Mouse (Mus musculus) hindbrain, embryonic 15.5 days (tissue): Measurements from ENCODE around the gene Trim10. TPM values are rescaled to one million over a fixed set of nuclear protein-coding genes. Genes with fewer than 3 reads are reported as not detected.

Experiments used
- ATAC-seq: fragments of 200-750 bp; cut with Nextera tagmentation; 2 replicates; pipeline ENCODE4 v1.8.0; 2017; ENCODE audit warnings: low read depth, moderate number of reproducible peaks, moderate TSS enrichment; ENCODE audit not compliant: low FRiP score
- H3K27ac ChIP-seq: fragments of 300-500 bp; sonication (generic); replicated peaks from 2 replicates; pipeline ENCODE4 v1.5.1; 2015; ENCODE audit warnings: mild to moderate bottlenecking, inconsistent platforms
- H3K27me3 ChIP-seq: fragments of 300-500 bp; sonication (generic); 2 replicates; pipeline ENCODE4 v1.6.1; 2015; ENCODE audit warnings: control low read depth, inconsistent platforms
- H3K36me3 ChIP-seq: fragments of 300-500 bp; sonication (generic); 2 replicates; pipeline ENCODE4 v1.6.1; 2015; ENCODE audit warnings: control low read depth, inconsistent platforms
- H3K4me1 ChIP-seq: fragments of 300-500 bp; sonication (generic); replicated peaks from 2 replicates; pipeline ENCODE4 v1.6.1; 2015; ENCODE audit warnings: control low read depth, inconsistent platforms
- H3K4me2 ChIP-seq: fragments of 300-500 bp; sonication (generic); 2 replicates; pipeline ENCODE4 v1.6.1; 2015; ENCODE audit warnings: moderate library complexity, mild to moderate bottlenecking, inconsistent platforms
- H3K4me3 ChIP-seq: fragments of 300-500 bp; sonication (generic); 2 replicates; pipeline ENCODE4 v1.5.1; 2015; ENCODE audit warnings: mild to moderate bottlenecking, inconsistent platforms
- H3K9ac ChIP-seq: fragments of 300-500 bp; sonication (generic); 2 replicates; pipeline ENCODE4 v1.6.1; 2015; ENCODE audit warnings: inconsistent platforms
- H3K9me3 ChIP-seq: fragments of 300-500 bp; sonication (generic); 2 replicates; pipeline ENCODE4 v1.6.1; 2016; ENCODE audit warnings: control low read depth, inconsistent platforms
- WGBS: fragments of 180-500 bp; shearing (Covaris S2); methylation state at CpG from one replicate; pipeline ENCODE4 v1.1.7; 2015; 5-methylcytosine and 5-hydroxymethylcytosine counted together
- polyA plus RNA-seq: library from polyadenylated mRNA; unstranded; fragments of >200 nt; fragmentation: Nextera tagmentation; extraction: Ambion mirVana; gene quantifications from 2 replicates; pipeline ENCODE4 v1.2.1, GENCODE M21; 2015

The Trim10 gene
- polyA plus RNA-seq, 1 experiment from 2014 or later: 1.7 TPM

GRCm38 (mm10) chr17:36897065-36897464 is 27.7 kb downstream of the Trim10 start:
- Histone ChIP-seq H3K4me2 (no peak overlapping the region), H3K9me3 (no peaks in the 10 kb centered on the region), H3K9ac (no peak overlapping the region), H3K36me3 (no peaks in the 10 kb centered on the region), H3K4me1 (no peaks in the 10 kb centered on the region), H3K4me3 (no peak overlapping the region), H3K27ac (no peak overlapping the region), H3K27me3 (no peaks in the 10 kb centered on the region)
- ATAC-seq: no peak

- ATAC-seq: no peak
- no peaks in the 10 kb centered on the region for H3K36me3 ChIP-seq
- no peak within 1 kb of the TSS for H3K4me2 ChIP-seq
- no peak within 1 kb of the TSS for H3K4me3 ChIP-seq
- no peaks in the 10 kb centered on the region for H3K9me3 ChIP-seq
- 75% methylated on average over 6 of the region's 6 CpGs for WGBS
- no peaks in the 10 kb centered on the region for H3K27me3 ChIP-seq
- no peak within 1 kb of the TSS for H3K9ac ChIP-seq
- H3K27ac ChIP-seq: no peak within 1 kb of the TSS
- H3K4me1 ChIP-seq: no peaks in the 10 kb centered on the region
Observed at GRCm38 (mm10) chr17:36897552-36898205, 28.3 kb downstream of the Trim10 start, which contains the start of gene Trim31. Trim31 (plus strand) TSS chr17:36898118.

- H3K4me1 ChIP-seq: no peaks in the 10 kb centered on the region
- no peaks in the 10 kb centered on the region for H3K36me3 ChIP-seq
- no peaks in the 10 kb centered on the region for H3K27me3 ChIP-seq
- no peak for ATAC-seq
- no peak overlapping the region for H3K9ac ChIP-seq
- H3K9me3 ChIP-seq: no peaks in the 10 kb centered on the region
- H3K4me3 ChIP-seq: no peak overlapping the region
- 95% methylated on average over 4 of the region's 4 CpGs for WGBS
- H3K4me2 ChIP-seq: no peak overlapping the region
- no peak overlapping the region for H3K27ac ChIP-seq
Observed at GRCm38 (mm10) chr17:36899376-36899775, 30.0 kb downstream of the Trim10 start.

GRCm38 (mm10) chr17:36900001-36900400 is 30.6 kb downstream of the Trim10 start:
- Histone ChIP-seq H3K27me3 (no peaks in the 10 kb centered on the region), H3K9me3 (no peaks in the 10 kb centered on the region), H3K4me2 (no peak overlapping the region), H3K4me1 (no peaks in the 10 kb centered on the region), H3K9ac (no peak overlapping the region), H3K27ac (no peak overlapping the region), H3K36me3 (no peaks in the 10 kb centered on the region), H3K4me3 (no peak overlapping the region)
- WGBS: 83% methylated on average over 5 of the region's 5 CpGs
- no peak for ATAC-seq

GRCm38 (mm10) chr17:36900691-36901090 is 31.3 kb downstream of the Trim10 start:
- ATAC-seq: no peak
- Histone ChIP-seq H3K36me3 (no peaks in the 10 kb centered on the region), H3K9ac (no peak overlapping the region), H3K9me3 (no peaks in the 10 kb centered on the region), H3K4me1 (no peaks in the 10 kb centered on the region), H3K4me3 (no peak overlapping the region), H3K4me2 (no peak overlapping the region), H3K27me3 (no peaks in the 10 kb centered on the region), H3K27ac (no peak overlapping the region)
- WGBS: 41% methylated on average over 1 of the region's 1 CpGs

DNA sequence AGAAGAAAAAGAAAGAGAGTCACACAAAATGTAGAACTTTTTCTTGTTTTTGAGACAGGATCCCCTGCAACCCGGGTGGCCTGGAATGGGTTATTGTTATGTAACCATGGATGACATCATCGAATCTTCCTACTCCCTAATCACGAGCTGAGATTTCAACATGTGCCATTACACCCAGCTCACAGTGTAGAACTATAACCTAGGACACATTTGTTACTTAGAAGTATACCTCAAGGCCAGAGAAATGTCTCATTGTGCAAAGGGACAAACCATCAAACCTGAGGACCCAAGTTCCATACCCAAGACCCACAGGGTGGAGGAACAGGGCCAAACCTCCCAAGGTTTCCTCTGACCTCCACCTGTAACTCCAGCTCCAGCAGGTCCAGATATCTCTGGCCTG is 34.3 kb downstream of the Trim10 start:
- no peaks in the 10 kb centered on the region for H3K9me3 ChIP-seq
- no peak overlapping the region for H3K9ac ChIP-seq
- no peaks in the 10 kb centered on the region for H3K27me3 ChIP-seq
- no peak overlapping the region for H3K4me2 ChIP-seq
- H3K27ac ChIP-seq: no peak overlapping the region
- no peak overlapping the region for H3K4me3 ChIP-seq
- no peaks in the 10 kb centered on the region for H3K4me1 ChIP-seq
- ATAC-seq: no peak
- 80% methylated on average over 3 of the region's 3 CpGs for WGBS
- no peaks in the 10 kb centered on the region for H3K36me3 ChIP-seq

DNA sequence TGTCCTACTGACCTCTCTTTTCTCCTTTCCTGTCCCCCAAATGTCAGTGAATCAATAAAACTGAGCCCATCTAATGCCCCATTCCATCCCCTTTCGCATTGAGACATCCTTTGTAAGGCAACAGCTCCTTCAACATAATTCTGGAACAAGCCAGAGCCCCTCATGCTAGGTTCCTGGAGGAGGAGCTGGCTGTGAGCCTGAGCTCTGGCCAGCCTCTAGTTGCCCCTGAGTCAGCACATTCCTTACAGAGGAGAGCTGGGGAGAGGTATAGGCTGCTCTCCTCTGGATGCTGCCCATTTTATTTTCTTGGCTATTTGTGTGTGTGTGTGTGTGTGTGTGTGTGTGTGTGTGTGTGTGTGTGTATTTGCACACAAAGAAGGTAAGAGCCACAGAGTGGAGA is 38.9 kb downstream of the Trim10 start:
- no peak overlapping the region for H3K27ac ChIP-seq
- no peaks in the 10 kb centered on the region for H3K9me3 ChIP-seq
- WGBS: 35% methylated on average over 1 of the region's 1 CpGs
- no peak overlapping the region for H3K4me2 ChIP-seq
- H3K36me3 ChIP-seq: no peaks in the 10 kb centered on the region
- no peaks in the 10 kb centered on the region for H3K27me3 ChIP-seq
- no peaks in the 10 kb centered on the region for H3K4me1 ChIP-seq
- H3K4me3 ChIP-seq: no peak overlapping the region
- no peak overlapping the region for H3K9ac ChIP-seq
- no peak for ATAC-seq

DNA sequence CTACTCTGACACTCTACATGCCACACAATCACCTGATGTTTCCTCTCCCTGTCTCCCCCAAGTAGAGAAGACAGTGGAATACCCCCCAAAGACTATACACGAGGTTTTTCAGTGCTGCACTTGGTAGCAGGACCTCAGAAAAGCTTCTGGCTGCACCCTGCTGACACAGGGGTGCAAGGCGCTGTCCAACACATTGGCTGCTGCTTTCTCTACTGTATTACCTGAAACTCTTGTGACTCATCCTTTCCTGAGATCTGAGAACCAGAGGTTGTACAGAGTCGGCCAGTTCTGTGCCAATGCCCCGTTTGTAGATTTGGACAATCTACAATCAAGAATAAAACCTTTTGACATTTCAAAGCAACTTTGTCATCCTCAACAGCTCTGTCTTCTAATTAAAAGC is 40.4 kb downstream of the Trim10 start:
- no peak for ATAC-seq
- Histone ChIP-seq H3K4me1 (no peaks in the 10 kb centered on the region), H3K9ac (no peak overlapping the region), H3K27ac (no peak overlapping the region), H3K4me3 (no peak overlapping the region), H3K4me2 (no peak overlapping the region), H3K9me3 (no peaks in the 10 kb centered on the region), H3K27me3 (no peaks in the 10 kb centered on the region), H3K36me3 (no peaks in the 10 kb centered on the region)
- 62% methylated on average over 4 of the region's 4 CpGs for WGBS

DNA sequence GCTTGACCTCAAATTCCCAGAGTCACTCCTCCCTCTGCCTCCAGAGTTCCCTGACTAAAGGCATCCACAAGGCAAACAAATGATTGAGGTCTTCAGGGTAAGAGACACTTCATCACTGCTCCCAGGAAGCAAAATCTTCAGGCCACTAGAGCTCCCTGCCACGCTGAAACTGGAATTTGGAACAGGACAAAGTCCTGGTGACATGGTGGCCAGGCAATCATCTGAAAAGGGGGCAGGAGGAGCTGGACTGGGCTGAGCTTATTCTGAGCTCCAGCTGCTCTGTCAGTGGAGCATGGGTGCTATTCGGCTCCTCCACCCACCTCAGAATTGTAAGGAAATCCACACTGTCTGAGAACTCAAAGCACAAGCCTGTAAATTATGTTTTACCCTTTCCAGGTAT is 42.7 kb downstream of the Trim10 start:
- no peaks in the 10 kb centered on the region for H3K36me3 ChIP-seq
- ATAC-seq: no peak
- WGBS: 81% methylated on average over 2 of the region's 2 CpGs
- no peak overlapping the region for H3K9ac ChIP-seq
- H3K27ac ChIP-seq: no peak overlapping the region
- no peak overlapping the region for H3K4me3 ChIP-seq
- H3K4me1 ChIP-seq: no peaks in the 10 kb centered on the region
- no peak overlapping the region for H3K4me2 ChIP-seq
- no peaks in the 10 kb centered on the region for H3K9me3 ChIP-seq
- no peaks in the 10 kb centered on the region for H3K27me3 ChIP-seq

- no peak for ATAC-seq
- no peak overlapping the region for H3K4me2 ChIP-seq
- no peak overlapping the region for H3K9ac ChIP-seq
- no peak overlapping the region for H3K4me3 ChIP-seq
- H3K4me1 ChIP-seq: no peaks in the 10 kb centered on the region
- H3K27me3 ChIP-seq: no peaks in the 10 kb centered on the region
- no peaks in the 10 kb centered on the region for H3K9me3 ChIP-seq
- H3K27ac ChIP-seq: no peak overlapping the region
- no peaks in the 10 kb centered on the region for H3K36me3 ChIP-seq
- WGBS: 7% methylated on average over 2 of the region's 2 CpGs
Observed at GRCm38 (mm10) chr17:36914108-36914507, 44.7 kb downstream of the Trim10 start.

GRCm38 (mm10) chr17:36915076-36915475 is 45.7 kb downstream of the Trim10 start:
- Histone ChIP-seq H3K4me3 (no peak overlapping the region), H3K27me3 (no peaks in the 10 kb centered on the region), H3K9ac (no peak overlapping the region), H3K9me3 (no peaks in the 10 kb centered on the region), H3K4me1 (no peaks in the 10 kb centered on the region), H3K36me3 (no peaks in the 10 kb centered on the region), H3K4me2 (no peak overlapping the region), H3K27ac (no peak overlapping the region)
- 13% methylated on average over 9 of the region's 9 CpGs for WGBS
- ATAC-seq: no peak

DNA sequence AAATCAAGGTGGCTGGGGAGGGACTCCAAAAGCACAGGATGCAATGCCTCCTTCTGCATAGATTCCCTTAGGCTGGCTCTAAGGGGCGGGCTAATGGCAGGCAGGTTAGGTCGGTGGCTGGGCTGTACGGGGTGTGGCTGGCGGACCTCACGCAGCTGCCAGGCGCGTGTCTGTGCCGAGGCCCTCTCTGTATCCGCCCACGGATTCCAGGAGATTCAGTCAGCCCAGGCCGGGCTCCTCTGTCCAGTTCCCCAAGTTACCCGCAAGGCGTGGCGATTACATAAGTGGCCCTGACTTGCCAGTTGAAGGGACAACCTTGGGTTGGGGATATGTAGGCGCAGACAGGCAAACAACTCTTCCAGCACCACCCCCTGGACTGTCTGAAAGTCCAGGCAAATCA is 50.9 kb downstream of the Trim10 start:
- Histone ChIP-seq H3K9me3 (no peaks in the 10 kb centered on the region), H3K9ac (no peak overlapping the region), H3K4me2 (no peak overlapping the region), H3K27ac (no peak overlapping the region), H3K27me3 (no peaks in the 10 kb centered on the region), H3K36me3 (no peaks in the 10 kb centered on the region), H3K4me3 (no peak overlapping the region), H3K4me1 (no peaks in the 10 kb centered on the region)
- ATAC-seq: no peak
- WGBS: 62% methylated on average over 15 of the region's 15 CpGs

- no peak overlapping the region for H3K4me2 ChIP-seq
- no peaks in the 10 kb centered on the region for H3K4me1 ChIP-seq
- no peak for ATAC-seq
- H3K36me3 ChIP-seq: no peaks in the 10 kb centered on the region
- H3K9me3 ChIP-seq: no peaks in the 10 kb centered on the region
- H3K4me3 ChIP-seq: no peak overlapping the region
- no peak overlapping the region for H3K27ac ChIP-seq
- whole genome bisulfite sequencing: 89% methylated on average over 4 of the region's 4 CpGs
- no peak overlapping the region for H3K9ac ChIP-seq
- H3K27me3 ChIP-seq: no peaks in the 10 kb centered on the region
Observed at GRCm38 (mm10) chr17:36922715-36923114, 53.3 kb downstream of the Trim10 start.
